Mouse (Mus musculus) CH12.LX (cell line): ENCODE data around the gene Stk33.

Experiments
- ELF1 ChIP-seq: IDR thresholded peaks from 2 replicates; pipeline ENCODE4 v1.6.1; 2014; ENCODE audit warnings: low read depth, mild to moderate bottlenecking, inconsistent platforms, low read length, improper control_type of control experiment
- POLR2A ChIP-seq: IDR thresholded peaks from 2 replicates; pipeline ENCODE4 v1.6.1; 2011; ENCODE audit warnings: low read depth, mild to moderate bottlenecking, improper control_type of control experiment, low read length

GRCm38 (mm10) chr7:109424422-109425159 is 14.3 kb downstream of the Stk33 start:
- TF ChIP-seq ELF1 = no peak
- no peak for TF ChIP-seq POLR2A
